Mouse (Mus musculus): Measurements from ENCODE around the gene Ttc33. TPM values are rescaled to one million over a fixed set of nuclear protein-coding genes. Genes with fewer than 3 reads are reported as not detected.

Ttc33 gene
- 62.9 and 67.1 TPM in 2 replicates for polyA plus RNA-seq (2014; fragmentation: Nextera tagmentation; extraction: Ambion mirVana)

DNA sequence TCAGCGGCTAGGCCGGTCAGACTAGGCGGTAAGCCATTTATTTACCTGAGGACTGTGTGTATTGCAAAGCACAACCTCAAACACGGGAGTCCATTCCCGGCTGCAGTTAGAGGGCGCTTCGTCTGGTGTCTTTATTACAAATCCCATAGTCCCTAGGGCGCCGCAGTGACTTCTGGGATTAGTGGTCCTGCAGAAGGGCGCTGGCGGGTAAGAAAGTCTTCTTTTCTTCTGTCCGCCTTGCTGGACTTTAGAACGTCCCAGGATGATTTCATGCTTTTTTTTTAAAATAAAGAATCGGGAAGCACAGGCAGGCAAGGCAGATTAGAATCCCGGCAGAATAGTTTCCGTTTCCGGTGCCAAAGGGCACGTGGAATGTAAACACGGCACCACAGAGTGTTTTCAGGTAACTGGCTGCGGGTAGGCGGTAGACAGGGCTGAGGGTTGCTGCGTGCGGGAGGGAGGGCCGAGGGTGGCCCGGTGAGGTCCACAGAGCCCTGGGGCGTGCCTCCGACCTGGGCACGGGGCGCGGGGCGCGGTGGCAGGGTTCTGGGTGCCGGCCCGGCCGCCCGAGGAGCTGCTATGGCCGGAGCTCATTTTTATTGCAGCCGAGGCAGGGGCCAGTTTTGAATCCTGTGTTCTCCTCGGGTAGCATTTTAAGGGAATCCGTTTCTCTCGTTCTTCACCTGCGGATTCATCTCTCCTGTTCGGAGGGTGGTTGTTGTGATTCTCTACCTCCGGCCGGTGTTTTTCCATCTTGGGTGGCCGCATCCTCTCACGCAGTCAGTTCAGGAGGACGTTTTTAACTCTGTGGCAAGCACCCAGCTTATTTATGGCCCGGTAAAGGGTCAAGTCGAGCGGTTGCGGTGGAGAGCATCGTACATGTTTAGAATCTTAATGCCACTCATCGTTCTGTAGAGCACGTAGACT is at the start of gene Ttc33:
TSS of gene Ttc33 (plus strand) at position 160 of the 927 bp plus-strand sequence.
- Histone ChIP-seq H3K9me3 (ENCODE audit: control insufficient read depth, low read length) (no peaks in the 10 kb centered on the region), H3K36me3 (ENCODE audit: control insufficient read depth, insufficient read depth, low read length) (peaks cover 12% of the 10 kb centered on the region), H3K27me3 (ENCODE audit: control insufficient read depth, insufficient read depth, low read length) (no peaks in the 10 kb centered on the region), H3K4me3 (replicated peaks; ENCODE audit: low read depth, low read length) (peak within 1 kb of the TSS; percentile 91), H3K4me2 (ENCODE audit: low read length) (peak within 1 kb of the TSS; percentile 71), H3K4me1 (ENCODE audit: control insufficient read depth, insufficient read depth, low read length) (peaks cover 13% of the 10 kb centered on the region), H3K27ac (replicated peaks; ENCODE audit: low read depth, low read length) (peak within 1 kb of the TSS; percentile 87), H3K9ac (replicated peaks; ENCODE audit: low read length) (peak within 1 kb of the TSS; percentile 81)
- DNase-seq: peak; percentile 91
- 1% methylated on average over 55 of the region's 55 CpGs for WGBS
- ATAC-seq (ENCODE audit: low FRiP score, low TSS enrichment): peak; percentile 85

DNA sequence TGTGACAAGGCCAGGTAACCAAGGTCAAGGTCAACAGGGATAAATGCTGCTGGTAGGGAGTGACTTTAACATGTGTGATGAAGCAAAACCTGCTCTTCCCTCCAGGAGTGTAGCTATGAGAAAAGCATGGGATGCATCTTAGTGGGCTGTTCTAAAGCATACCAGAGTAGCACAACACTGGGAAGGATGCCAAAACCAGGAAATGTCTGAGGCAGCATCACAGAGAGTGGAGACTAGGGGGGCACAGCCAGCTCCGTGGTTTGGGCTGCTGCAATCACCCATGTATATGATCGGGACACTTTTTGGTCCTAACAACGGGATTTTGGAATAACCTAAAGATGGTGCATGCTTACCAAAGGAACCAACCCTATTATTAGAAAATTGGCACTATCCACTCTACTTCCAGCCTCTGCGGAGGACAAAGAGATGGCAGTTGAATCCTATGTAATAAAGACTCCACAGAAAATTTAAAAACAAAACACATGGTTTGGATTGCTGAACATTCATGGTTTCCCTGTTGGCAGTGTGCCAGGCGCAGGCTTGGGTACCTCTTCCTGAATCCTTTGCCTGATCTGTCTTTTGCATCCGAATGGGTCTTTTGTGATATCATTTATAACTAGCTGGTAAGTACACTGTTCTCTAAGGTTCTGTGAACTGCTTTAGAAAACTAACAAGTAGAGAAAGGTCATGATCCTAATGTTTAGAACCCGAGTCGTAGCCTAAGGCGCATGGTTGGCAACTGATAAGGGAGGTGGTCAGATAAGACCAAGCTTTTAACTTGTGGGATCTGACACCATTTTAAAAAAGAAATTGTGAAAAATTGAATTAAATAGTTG is 47.1 kb upstream of the Ttc33 start:
- no peaks in the 10 kb centered on the region for H3K9me3 ChIP-seq (ENCODE audit: control insufficient read depth, low read length)
- 73% methylated on average over 9 of the region's 9 CpGs for WGBS
- H3K4me2 ChIP-seq (ENCODE audit: low read length): no peak overlapping the region
- no peaks in the 10 kb centered on the region for H3K36me3 ChIP-seq (ENCODE audit: control insufficient read depth, insufficient read depth, low read length)
- no peaks in the 10 kb centered on the region for H3K27me3 ChIP-seq (ENCODE audit: control insufficient read depth, insufficient read depth, low read length)
- ATAC-seq (ENCODE audit: low FRiP score, low TSS enrichment): 0 out of 2 replicates have a peak, but pooled peaks have one; percentile 40
- H3K27ac ChIP-seq (replicated peaks; ENCODE audit: low read depth, low read length): no peak overlapping the region
- no peaks in the 10 kb centered on the region for H3K4me1 ChIP-seq (ENCODE audit: control insufficient read depth, insufficient read depth, low read length)
- peak; percentile 57 for DNase-seq
- no peak overlapping the region for H3K4me3 ChIP-seq (replicated peaks; ENCODE audit: low read depth, low read length)
- no peak overlapping the region for H3K9ac ChIP-seq (replicated peaks; ENCODE audit: low read length)

DNA sequence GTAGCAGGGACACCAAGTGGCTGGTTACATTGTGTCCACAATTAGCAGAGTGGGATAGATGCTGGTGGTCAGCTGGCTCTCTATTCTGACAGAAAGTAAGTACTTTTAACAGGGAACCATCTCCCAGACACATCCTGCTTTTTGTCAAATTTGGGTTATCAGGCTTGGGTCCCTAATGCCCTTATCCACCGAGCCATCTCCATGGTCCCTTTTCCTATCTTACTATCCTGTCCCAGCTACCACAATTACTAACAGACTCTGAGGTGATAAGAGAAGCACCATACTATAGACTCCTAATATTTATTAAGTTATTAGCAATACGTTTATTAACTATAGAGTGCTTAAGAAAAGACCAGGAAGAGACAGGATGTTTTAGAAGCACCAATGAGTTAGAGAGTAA is 46.0 kb upstream of the Ttc33 start:
- H3K27me3 ChIP-seq (ENCODE audit: control insufficient read depth, insufficient read depth, low read length): no peaks in the 10 kb centered on the region
- H3K36me3 ChIP-seq (ENCODE audit: control insufficient read depth, insufficient read depth, low read length): no peaks in the 10 kb centered on the region
- no peak overlapping the region for H3K4me2 ChIP-seq (ENCODE audit: low read length)
- H3K4me3 ChIP-seq (replicated peaks; ENCODE audit: low read depth, low read length): no peak overlapping the region
- DNase-seq (no peak), ATAC-seq (ENCODE audit: low FRiP score, low TSS enrichment) (no peak)
- WGBS: 96% methylated on average over 2 of the region's 2 CpGs
- no peak overlapping the region for H3K27ac ChIP-seq (replicated peaks; ENCODE audit: low read depth, low read length)
- no peak overlapping the region for H3K9ac ChIP-seq (replicated peaks; ENCODE audit: low read length)
- no peaks in the 10 kb centered on the region for H3K9me3 ChIP-seq (ENCODE audit: control insufficient read depth, low read length)
- H3K4me1 ChIP-seq (ENCODE audit: control insufficient read depth, insufficient read depth, low read length): no peaks in the 10 kb centered on the region

DNA sequence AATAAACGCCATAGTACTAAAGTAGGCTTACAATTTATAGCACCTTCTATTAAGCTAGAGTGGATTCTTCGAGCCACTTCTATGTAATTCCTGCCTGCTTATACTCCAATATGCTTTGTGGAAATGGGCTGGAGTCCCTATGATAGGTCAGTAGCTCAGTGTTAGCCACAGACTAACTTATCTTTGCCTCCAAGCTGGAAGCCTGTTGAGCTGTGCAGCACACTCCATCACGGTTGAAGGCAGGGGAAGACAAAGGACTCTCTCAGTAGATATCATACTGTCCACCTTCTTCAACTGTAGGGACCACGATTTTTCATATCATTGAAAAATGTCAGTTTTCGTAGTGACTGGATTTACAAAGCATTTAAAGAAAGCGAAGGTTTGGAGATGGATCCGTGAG is 45.5 kb upstream of the Ttc33 start:
- Histone ChIP-seq H3K4me3 (replicated peaks; ENCODE audit: low read depth, low read length) (no peak overlapping the region), H3K27me3 (ENCODE audit: control insufficient read depth, insufficient read depth, low read length) (no peaks in the 10 kb centered on the region), H3K9ac (replicated peaks; ENCODE audit: low read length) (no peak overlapping the region), H3K4me2 (ENCODE audit: low read length) (no peak overlapping the region), H3K36me3 (ENCODE audit: control insufficient read depth, insufficient read depth, low read length) (no peaks in the 10 kb centered on the region), H3K9me3 (ENCODE audit: control insufficient read depth, low read length) (no peaks in the 10 kb centered on the region), H3K27ac (replicated peaks; ENCODE audit: low read depth, low read length) (no peak overlapping the region), H3K4me1 (ENCODE audit: control insufficient read depth, insufficient read depth, low read length) (peaks cover 3% of the 10 kb centered on the region)
- ATAC-seq (ENCODE audit: low FRiP score, low TSS enrichment) (no peak), DNase-seq (no peak)
- WGBS: 91% methylated on average over 7 of the region's 7 CpGs

DNA sequence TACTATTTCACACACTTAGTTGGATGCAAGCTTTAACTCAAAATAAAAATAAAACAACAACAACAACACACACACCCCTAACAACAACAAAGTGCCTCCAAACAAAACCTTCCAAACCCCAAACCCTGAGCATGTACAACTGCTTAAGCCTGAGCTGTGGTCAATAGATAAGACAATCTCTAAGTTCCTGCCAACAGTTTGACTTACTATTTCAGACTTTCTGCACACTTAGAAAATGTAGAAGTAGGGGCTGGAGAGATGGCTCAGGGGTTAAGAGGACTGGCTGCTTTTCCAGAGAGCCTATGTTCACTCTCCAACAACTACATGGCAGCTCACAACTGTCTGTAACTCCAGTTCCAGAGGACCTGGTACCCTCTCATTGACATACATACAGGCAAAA is 45.0 kb upstream of the Ttc33 start:
- DNase-seq (no peak), ATAC-seq (ENCODE audit: low FRiP score, low TSS enrichment) (no peak)
- no peak overlapping the region for H3K4me2 ChIP-seq (ENCODE audit: low read length)
- H3K36me3 ChIP-seq (ENCODE audit: control insufficient read depth, insufficient read depth, low read length): no peaks in the 10 kb centered on the region
- no peaks in the 10 kb centered on the region for H3K27me3 ChIP-seq (ENCODE audit: control insufficient read depth, insufficient read depth, low read length)
- H3K9ac ChIP-seq (replicated peaks; ENCODE audit: low read length): no peak overlapping the region
- H3K4me3 ChIP-seq (replicated peaks; ENCODE audit: low read depth, low read length): no peak overlapping the region
- H3K4me1 ChIP-seq (ENCODE audit: control insufficient read depth, insufficient read depth, low read length): peaks cover 8% of the 10 kb centered on the region
- no peaks in the 10 kb centered on the region for H3K9me3 ChIP-seq (ENCODE audit: control insufficient read depth, low read length)
- H3K27ac ChIP-seq (replicated peaks; ENCODE audit: low read depth, low read length): no peak overlapping the region

DNA sequence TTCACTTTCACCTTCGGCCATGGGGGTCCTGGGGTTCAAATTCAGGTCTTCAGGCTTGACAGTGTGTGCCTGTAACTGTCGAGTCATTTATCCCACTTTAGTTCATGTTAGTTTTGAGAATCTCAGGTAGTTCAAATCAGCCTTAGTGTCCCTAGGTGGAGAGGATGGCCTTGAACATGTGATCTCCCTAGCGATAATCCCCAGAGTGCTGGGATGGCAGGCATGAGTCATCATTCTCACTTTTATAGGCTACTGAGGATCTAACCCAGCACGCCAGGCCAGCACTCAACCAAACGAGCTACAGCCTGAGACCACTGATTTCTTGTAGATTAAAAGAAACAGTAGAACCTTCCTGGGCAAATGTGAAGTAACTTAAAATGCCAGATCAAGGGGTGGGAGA is 43.3 kb upstream of the Ttc33 start:
- H3K27ac ChIP-seq (replicated peaks; ENCODE audit: low read depth, low read length): no peak overlapping the region
- no peak for ATAC-seq (ENCODE audit: low FRiP score, low TSS enrichment)
- no peaks in the 10 kb centered on the region for H3K9me3 ChIP-seq (ENCODE audit: control insufficient read depth, low read length)
- no peaks in the 10 kb centered on the region for H3K36me3 ChIP-seq (ENCODE audit: control insufficient read depth, insufficient read depth, low read length)
- no peaks in the 10 kb centered on the region for H3K27me3 ChIP-seq (ENCODE audit: control insufficient read depth, insufficient read depth, low read length)
- H3K4me3 ChIP-seq (replicated peaks; ENCODE audit: low read depth, low read length): no peak overlapping the region
- no peak overlapping the region for H3K9ac ChIP-seq (replicated peaks; ENCODE audit: low read length)
- H3K4me2 ChIP-seq (ENCODE audit: low read length): no peak overlapping the region
- 74% methylated on average over 5 of the region's 5 CpGs for WGBS
- peaks cover 11% of the 10 kb centered on the region for H3K4me1 ChIP-seq (ENCODE audit: control insufficient read depth, insufficient read depth, low read length)
- DNase-seq: no peak

DNA sequence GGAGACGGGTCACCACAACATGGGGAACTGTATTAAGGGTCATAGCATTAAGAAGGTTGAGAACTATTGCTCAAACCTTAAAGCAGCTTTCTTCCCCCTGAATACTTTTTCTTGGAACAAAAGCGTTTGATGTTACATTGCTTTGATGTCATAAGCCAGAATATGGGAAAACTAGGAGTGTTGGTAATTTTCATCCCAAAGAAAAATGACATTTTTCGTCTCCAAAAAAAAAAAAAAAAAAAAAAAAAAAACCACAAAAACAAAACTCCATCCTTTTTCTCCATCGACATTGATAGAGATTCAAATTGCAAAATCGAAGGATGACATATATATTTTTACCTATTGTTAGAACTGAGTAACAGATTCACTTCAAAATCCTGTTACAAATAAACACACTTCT is 42.6 kb upstream of the Ttc33 start:
- H3K9ac ChIP-seq (replicated peaks; ENCODE audit: low read length): no peak overlapping the region
- 77% methylated on average over 5 of the region's 5 CpGs for WGBS
- ATAC-seq (ENCODE audit: low FRiP score, low TSS enrichment) (no peak), DNase-seq (no peak)
- H3K4me3 ChIP-seq (replicated peaks; ENCODE audit: low read depth, low read length): peak overlapping the region; percentile 74; the same call in 1 of the 2 replicates
- no peaks in the 10 kb centered on the region for H3K9me3 ChIP-seq (ENCODE audit: control insufficient read depth, low read length)
- H3K4me2 ChIP-seq (ENCODE audit: low read length): peak overlapping the region; percentile 63
- no peak overlapping the region for H3K27ac ChIP-seq (replicated peaks; ENCODE audit: low read depth, low read length)
- H3K27me3 ChIP-seq (ENCODE audit: control insufficient read depth, insufficient read depth, low read length): no peaks in the 10 kb centered on the region
- peaks cover 11% of the 10 kb centered on the region for H3K4me1 ChIP-seq (ENCODE audit: control insufficient read depth, insufficient read depth, low read length)
- H3K36me3 ChIP-seq (ENCODE audit: control insufficient read depth, insufficient read depth, low read length): no peaks in the 10 kb centered on the region

DNA sequence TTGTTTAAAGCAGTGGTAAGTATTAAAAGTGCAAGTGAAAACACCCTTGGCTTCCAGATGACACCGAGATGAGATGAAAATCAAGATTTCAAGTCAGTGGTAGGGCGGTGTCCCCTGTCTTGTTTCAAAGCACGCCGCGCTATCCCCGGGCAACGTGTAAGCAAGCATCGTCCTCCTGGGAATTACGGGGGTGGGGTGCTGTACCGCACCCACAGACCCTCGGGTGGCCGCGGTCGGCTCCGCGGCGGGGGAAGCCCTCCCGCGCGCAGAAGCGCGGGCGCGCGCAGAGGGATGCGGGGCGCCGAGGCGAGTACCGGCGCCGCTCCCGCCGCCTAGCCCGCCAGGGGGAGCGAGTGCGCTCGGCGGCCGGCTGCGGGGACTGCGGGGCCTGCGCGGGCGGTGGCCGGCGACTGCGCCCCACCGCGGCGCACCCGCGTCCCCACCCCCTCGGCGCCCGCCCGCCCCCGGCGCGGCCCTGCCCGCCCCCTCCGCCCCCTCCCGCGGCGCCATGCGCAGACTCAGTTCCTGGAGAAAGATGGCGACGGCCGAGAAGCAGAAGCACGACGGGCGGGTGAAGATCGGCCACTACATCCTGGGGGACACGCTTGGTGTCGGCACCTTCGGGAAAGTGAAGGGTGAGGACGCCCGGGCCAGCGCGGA is 41.8 kb upstream of the Ttc33 start, which contains the start of gene Prkaa1:
TSS of gene Prkaa1 (plus strand) at position 501 of the 660 bp plus-strand sequence.
- peaks cover 11% of the 10 kb centered on the region for H3K4me1 ChIP-seq (ENCODE audit: control insufficient read depth, insufficient read depth, low read length)
- no peaks in the 10 kb centered on the region for H3K36me3 ChIP-seq (ENCODE audit: control insufficient read depth, insufficient read depth, low read length)
- WGBS: under 1% methylated on average over 73 of the region's 80 CpGs
- H3K9ac ChIP-seq (replicated peaks; ENCODE audit: low read length): peak within 1 kb of the TSS; percentile 80
- H3K27ac ChIP-seq (replicated peaks; ENCODE audit: low read depth, low read length): peak within 1 kb of the TSS; percentile 91
- H3K4me2 ChIP-seq (ENCODE audit: low read length): peak within 1 kb of the TSS; percentile 63
- H3K9me3 ChIP-seq (ENCODE audit: control insufficient read depth, low read length): no peaks in the 10 kb centered on the region
- DNase-seq (peak; percentile 91), ATAC-seq (ENCODE audit: low FRiP score, low TSS enrichment) (peak; percentile 94)
- no peaks in the 10 kb centered on the region for H3K27me3 ChIP-seq (ENCODE audit: control insufficient read depth, insufficient read depth, low read length)
- peak within 1 kb of the TSS; percentile 74 for H3K4me3 ChIP-seq (replicated peaks; ENCODE audit: low read depth, low read length)
